Mouse (Mus musculus) embryo, embryonic 10.5 days (tissue): ENCODE measurements at regions not wholly inside any gene's neighbourhood (a gene's known extent, or its start where the extent isn't known, plus 50 kb on each side); places are given as distances from the start of the nearest gene placed in this dataset.

ENCODE experiments used
- DNase-seq: peaks from one replicate; pipeline ENCODE4 v3.0.0-alpha.2; 2015; ENCODE audit warnings: low spot score

GRCm38 (mm10) chr10:116649287-116649686, 68.0 kb upstream of the Cnot2 start:
- DNase-seq = no peak

- no peak for DNase-seq
Measured at GRCm38 (mm10) chr10:116646035-116646434, 64.7 kb upstream of the Cnot2 start.

- DNase-seq = no peak
Measured at GRCm38 (mm10) chr10:116645631-116646030, 64.3 kb upstream of the Cnot2 start.

- no peak for DNase-seq
Measured at GRCm38 (mm10) chr10:116645108-116645507, 63.8 kb upstream of the Cnot2 start.
